Mouse (Mus musculus): ENCODE measurements around the gene Map2k6. TPM values are rescaled to one million over a fixed set of nuclear protein-coding genes. Genes with fewer than 3 reads are reported as not detected.
A peak's percentile ranks its signal among the peaks of the same experiment; 100 is the strongest.

Map2k6 gene
- polyA plus RNA-seq, 1 experiment from 2014 or later: 21.2 TPM

DNA sequence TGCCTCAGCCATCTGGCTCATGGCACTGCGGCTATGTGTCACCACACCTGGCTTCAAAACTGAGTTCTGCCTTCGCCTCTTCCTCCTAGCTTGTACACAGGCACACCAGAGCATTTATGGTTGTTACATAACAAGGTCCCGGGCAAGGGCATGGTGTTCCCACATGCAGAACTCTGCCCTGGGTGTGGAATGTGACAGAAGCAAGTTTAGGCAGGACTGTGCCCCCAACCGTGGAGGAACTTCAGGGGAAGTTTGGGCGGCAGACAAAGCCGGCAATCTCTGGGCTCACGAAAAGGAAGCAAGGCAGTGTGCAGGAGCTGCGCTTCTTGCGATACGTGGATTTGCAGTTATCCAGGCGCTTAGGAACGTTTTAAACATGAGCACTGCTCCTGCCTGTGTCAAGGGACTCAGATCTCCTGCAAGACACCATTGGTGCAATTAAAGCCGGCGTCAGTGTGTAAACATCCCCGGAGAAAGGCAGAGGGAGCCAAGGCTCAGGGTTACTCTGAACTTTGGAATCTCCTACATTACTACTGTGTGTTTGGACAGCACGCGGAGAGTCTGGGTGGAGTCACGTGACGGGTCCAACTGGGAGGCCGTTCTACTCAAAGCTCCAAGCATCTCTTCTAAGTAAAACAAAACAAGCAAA, 19.1 kb upstream of the Map2k6 start:
- Histone ChIP-seq H3K27ac (peak overlapping the region; percentile 45), H3K4me3 (peak overlapping the region; percentile 32), H3K9me3 (no peaks in the 10 kb centered on the region), H3K27me3 (no peaks in the 10 kb centered on the region), H3K36me3 (no peaks in the 10 kb centered on the region), H3K4me2 (peak overlapping the region; percentile 76), H3K9ac (0 out of 2 replicates have a peak overlapping the region, but pooled peaks have one; percentile 1), H3K4me1 (peaks cover 9% of the 10 kb centered on the region; the same call in 1 of the 2 replicates)
- peak; percentile 93 for ATAC-seq (ENCODE audit: borderline replicate concordance, extremely low read depth, low FRiP score, low TSS enrichment)
- WGBS: 4% methylated on average over 20 of the region's 20 CpGs

DNA sequence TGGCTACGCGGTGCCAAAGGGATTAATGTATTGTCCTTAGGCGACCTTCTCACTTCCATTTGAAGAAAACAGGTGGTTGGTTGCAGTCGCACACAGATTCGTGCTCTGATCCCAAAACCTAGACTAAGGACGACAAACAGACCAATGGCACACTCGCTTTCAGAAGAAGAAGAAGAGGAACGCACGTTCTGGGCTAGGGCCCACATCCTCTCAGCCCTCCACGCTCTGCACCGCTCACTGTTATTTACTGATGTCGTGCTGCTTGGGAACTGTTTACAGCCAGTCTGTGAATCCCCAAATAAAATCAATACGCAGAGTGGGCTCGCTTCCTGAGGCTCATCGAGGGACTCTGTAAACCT, 18.6 kb upstream of the Map2k6 start:
- peak; percentile 52; the same call in 1 of the 2 replicates for ATAC-seq (ENCODE audit: borderline replicate concordance, extremely low read depth, low FRiP score, low TSS enrichment)
- H3K27ac ChIP-seq: no peak overlapping the region
- H3K4me2 ChIP-seq: peak overlapping the region; percentile 76
- no peaks in the 10 kb centered on the region for H3K36me3 ChIP-seq
- no peak overlapping the region for H3K9ac ChIP-seq
- peaks cover 9% of the 10 kb centered on the region; the same call in 1 of the 2 replicates for H3K4me1 ChIP-seq
- H3K27me3 ChIP-seq: no peaks in the 10 kb centered on the region
- no peaks in the 10 kb centered on the region for H3K9me3 ChIP-seq
- peak overlapping the region; percentile 32 for H3K4me3 ChIP-seq
- WGBS: 15% methylated on average over 15 of the region's 15 CpGs

DNA sequence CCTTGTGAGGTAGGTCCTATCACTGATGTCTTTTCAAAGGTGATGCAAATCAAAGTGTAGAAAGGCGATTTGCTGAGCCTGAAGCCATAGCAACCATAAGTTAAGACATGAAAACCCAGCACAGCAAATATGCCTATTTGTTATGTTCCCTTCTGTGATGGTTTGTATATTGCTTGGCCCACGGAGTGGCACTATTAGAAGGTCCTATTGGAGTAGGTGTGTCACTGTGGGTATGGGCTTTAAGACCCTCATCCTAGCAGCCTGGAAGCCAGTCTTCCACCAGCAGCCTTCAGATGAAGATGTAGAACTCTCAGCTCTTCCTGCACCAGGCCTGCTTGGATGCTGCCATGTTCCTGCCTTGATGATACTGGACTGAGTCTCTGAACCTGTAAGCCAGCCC, 13.4 kb upstream of the Map2k6 start:
- Histone ChIP-seq H3K27me3 (no peaks in the 10 kb centered on the region), H3K4me3 (no peak overlapping the region), H3K9ac (no peak overlapping the region), H3K27ac (no peak overlapping the region), H3K36me3 (no peaks in the 10 kb centered on the region), H3K4me2 (no peak overlapping the region), H3K4me1 (0 out of 2 replicates have a peak, but pooled peaks cover under 1% of the 10 kb centered on the region), H3K9me3 (no peaks in the 10 kb centered on the region)
- 85% methylated on average over 2 of the region's 2 CpGs for WGBS
- ATAC-seq (ENCODE audit: borderline replicate concordance, extremely low read depth, low FRiP score, low TSS enrichment): no peak

DNA sequence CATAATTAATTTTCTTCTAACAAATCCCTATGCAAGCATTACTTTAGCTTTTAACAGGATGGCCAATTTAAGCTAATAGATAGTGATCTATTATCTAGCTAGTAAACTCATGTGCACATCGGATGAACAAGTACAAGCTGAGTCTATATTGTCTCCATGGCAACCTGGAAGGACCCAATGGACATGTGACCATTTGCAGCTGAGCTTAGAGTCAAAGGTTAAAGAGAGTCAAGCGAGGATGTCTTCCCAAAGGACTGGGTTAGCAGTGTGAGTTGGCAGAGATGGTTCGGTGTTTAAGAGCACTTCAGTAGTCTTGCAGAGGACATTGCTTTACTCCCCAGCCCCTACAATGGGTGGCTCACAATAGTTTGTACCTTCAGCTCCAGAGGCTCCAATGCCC, 6.2 kb upstream of the Map2k6 start:
- 67% methylated on average over 3 of the region's 3 CpGs for WGBS

DNA sequence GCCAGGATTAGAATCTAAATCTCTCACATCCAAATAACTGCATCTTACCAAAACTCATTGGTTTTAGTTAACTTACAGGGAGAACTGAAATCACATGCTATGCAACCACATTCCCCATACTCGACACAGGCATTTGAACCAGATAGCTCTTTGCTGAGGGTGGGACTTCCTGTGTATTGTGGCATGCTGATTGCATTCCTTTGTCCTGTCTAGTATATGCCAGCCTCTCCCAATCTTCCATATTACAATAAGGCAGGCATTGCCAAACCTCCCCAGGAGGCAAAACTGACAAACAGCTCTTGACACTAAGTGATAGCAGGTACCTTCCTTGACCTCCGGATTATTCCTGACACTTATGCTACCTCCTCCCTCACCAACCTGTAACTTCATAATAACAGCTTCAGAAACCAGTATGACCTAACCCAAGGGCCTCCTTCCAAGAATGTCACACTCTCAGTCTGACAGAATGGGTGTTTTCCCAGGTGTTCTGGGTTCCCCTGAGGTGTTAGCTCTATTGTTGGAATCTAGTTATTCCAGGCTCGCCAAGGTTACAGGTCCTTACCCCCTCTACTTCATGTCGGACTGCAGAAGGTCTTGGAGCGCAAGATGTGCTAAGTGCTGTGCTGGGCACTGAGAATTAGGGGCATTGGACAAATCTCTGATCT, 4.0 kb upstream of the Map2k6 start:
- peaks cover 8% of the 10 kb centered on the region; the same call in 1 of the 2 replicates for H3K4me1 ChIP-seq
- no peak overlapping the region for H3K27ac ChIP-seq
- no peaks in the 10 kb centered on the region for H3K9me3 ChIP-seq
- no peak overlapping the region for H3K4me3 ChIP-seq
- 64% methylated on average over 5 of the region's 5 CpGs for WGBS
- H3K4me2 ChIP-seq: no peak overlapping the region
- no peaks in the 10 kb centered on the region for H3K36me3 ChIP-seq
- H3K27me3 ChIP-seq: no peaks in the 10 kb centered on the region
- H3K9ac ChIP-seq: no peak overlapping the region
- ATAC-seq (ENCODE audit: borderline replicate concordance, extremely low read depth, low FRiP score, low TSS enrichment): no peak

More for the DNA sequence above, 6.2 kb upstream of the Map2k6 start:
- H3K4me1 ChIP-seq: peaks cover 5% of the 10 kb centered on the region; the same call in 1 of the 2 replicates
- H3K4me3 ChIP-seq: no peak overlapping the region
- H3K27me3 ChIP-seq: no peaks in the 10 kb centered on the region
- H3K4me2 ChIP-seq: no peak overlapping the region
- no peak for ATAC-seq (ENCODE audit: borderline replicate concordance, extremely low read depth, low FRiP score, low TSS enrichment)
- no peak overlapping the region for H3K9ac ChIP-seq
- H3K36me3 ChIP-seq: no peaks in the 10 kb centered on the region
- H3K27ac ChIP-seq: no peak overlapping the region
- no peaks in the 10 kb centered on the region for H3K9me3 ChIP-seq

DNA sequence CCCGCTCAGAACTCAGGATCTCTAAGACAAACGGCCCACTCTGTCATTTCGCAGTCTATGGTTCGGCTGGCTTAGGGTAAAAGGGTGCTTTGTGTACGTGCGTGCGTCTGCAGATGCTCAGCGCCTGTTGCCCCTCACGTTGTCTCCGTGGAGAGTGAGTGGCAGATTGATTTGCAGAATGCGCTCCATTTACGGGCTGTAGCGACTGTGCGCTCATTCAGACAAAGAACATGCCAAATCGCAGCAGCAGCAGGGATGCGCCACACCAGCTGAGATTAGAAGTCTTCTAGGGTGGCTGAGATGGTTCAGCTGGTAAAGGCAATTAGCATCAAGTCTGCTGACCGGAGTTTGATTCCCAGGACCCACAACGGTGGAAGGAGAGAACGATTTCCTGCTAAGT, 2.8 kb upstream of the Map2k6 start:
- H3K9ac ChIP-seq: no peak overlapping the region
- H3K9me3 ChIP-seq: no peaks in the 10 kb centered on the region
- peaks cover 12% of the 10 kb centered on the region for H3K4me1 ChIP-seq
- H3K27me3 ChIP-seq: no peaks in the 10 kb centered on the region
- ATAC-seq (ENCODE audit: borderline replicate concordance, extremely low read depth, low FRiP score, low TSS enrichment): no peak
- H3K27ac ChIP-seq: no peak overlapping the region
- peak overlapping the region; percentile 19 for H3K4me2 ChIP-seq
- H3K36me3 ChIP-seq: no peaks in the 10 kb centered on the region
- WGBS: 45% methylated on average over 19 of the region's 19 CpGs
- H3K4me3 ChIP-seq: no peak overlapping the region

DNA sequence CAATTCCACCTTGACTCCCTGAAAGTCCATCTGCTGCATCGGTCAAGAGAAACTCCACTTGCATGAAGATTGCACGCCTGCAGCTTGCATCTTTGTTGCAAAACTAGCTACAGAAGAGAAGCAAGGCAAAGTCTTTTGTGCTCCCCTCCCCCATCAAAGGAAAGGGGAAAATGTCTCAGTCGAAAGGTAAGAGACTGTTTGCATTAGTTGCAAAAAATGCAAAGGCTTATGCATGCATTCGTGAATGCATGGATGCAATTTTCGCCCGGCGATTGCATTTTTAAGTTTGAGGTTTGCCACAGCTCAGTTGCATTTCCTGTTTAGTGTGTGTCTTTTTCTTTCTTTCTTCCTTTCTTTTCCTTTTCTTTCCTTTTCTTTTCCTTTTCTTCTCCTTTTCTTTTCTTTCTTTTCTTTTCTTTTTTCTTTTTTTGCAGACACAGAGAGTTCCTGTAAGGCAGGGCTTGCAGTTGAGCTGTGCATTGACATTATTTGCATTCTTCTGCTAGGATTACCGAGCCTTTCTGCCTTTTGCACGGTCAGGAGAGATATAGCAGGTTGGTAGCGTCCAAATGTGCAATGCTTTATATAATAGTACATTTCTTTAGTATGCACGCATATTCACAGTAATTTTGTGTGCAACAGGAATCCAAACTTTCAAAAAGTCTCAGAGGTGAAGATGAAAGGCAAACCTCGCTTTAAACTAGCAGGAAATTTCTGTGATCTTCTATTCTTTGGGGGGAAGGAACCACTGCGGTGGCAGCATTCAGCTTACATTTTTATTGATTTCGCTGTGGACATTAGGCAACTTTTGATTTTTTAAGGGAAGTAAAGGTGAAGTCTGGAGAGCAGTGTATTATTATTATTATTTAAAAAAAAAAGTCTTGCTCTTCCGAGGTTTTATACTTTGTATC, 573 bp downstream of the Map2k6 start:
- peak overlapping the region; percentile 60 for H3K27ac ChIP-seq
- H3K36me3 ChIP-seq: no peaks in the 10 kb centered on the region
- ATAC-seq (ENCODE audit: borderline replicate concordance, extremely low read depth, low FRiP score, low TSS enrichment): peak; percentile 13; the same call in 1 of the 2 replicates
- H3K4me3 ChIP-seq: peak overlapping the region; percentile 61
- H3K4me1 ChIP-seq: peaks cover 28% of the 10 kb centered on the region
- H3K9ac ChIP-seq: peak overlapping the region; percentile 53
- no peaks in the 10 kb centered on the region for H3K27me3 ChIP-seq
- no peaks in the 10 kb centered on the region for H3K9me3 ChIP-seq
- H3K4me2 ChIP-seq: peak overlapping the region; percentile 58
- WGBS: 5% methylated on average over 15 of the region's 15 CpGs

DNA sequence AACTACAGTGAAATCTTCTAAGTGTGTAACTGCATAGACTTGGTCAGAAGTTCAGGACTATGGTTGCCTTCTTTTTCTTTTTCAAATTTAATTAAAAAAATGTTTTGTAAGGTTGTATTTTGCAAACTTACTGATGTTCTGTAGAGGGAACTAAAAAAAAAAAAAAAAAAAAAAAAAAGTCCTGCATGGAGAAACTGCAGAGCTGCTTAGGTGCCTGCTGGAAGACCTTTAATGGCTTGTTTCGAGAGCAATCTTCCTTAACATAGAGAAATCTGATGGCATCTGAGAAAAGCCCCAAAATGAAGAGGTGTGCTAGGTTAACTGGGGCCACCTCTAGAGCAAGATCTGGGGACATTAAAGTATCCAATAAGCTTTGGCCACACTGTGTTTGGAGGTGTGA, 1.4 kb downstream of the Map2k6 start:
- Histone ChIP-seq H3K4me3 (peak overlapping the region; percentile 61), H3K9ac (peak overlapping the region; percentile 53), H3K4me2 (peak overlapping the region; percentile 58), H3K4me1 (peaks cover 31% of the 10 kb centered on the region), H3K9me3 (no peaks in the 10 kb centered on the region), H3K27me3 (no peaks in the 10 kb centered on the region), H3K36me3 (no peaks in the 10 kb centered on the region), H3K27ac (no peak overlapping the region)
- ATAC-seq (ENCODE audit: borderline replicate concordance, extremely low read depth, low FRiP score, low TSS enrichment): no peak
- WGBS: 40% methylated on average over 1 of the region's 1 CpGs

DNA sequence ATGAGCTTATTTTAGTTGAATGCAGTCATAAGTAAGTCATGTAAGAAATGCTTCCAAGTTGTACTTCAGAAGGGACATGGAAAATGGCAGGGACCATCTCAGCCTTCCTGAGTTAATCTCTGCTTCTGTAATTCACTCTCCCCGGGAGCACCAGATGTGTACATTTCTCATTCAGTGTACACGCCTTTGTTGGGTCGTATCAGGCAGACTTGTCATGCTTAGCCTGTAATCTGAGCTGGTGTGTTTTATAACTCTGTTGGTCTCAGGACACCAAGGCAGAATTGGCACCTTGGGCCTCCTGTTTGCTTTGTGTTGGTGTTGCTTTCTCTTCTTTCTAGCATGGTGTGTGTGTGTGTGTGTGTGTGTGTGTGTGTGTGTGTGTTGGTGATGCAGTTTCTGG, 3.7 kb downstream of the Map2k6 start:
- H3K27ac ChIP-seq: peak overlapping the region; percentile 55
- peaks cover 33% of the 10 kb centered on the region for H3K4me1 ChIP-seq
- no peak overlapping the region for H3K9ac ChIP-seq
- H3K4me3 ChIP-seq: no peak overlapping the region
- no peaks in the 10 kb centered on the region for H3K36me3 ChIP-seq
- H3K27me3 ChIP-seq: no peaks in the 10 kb centered on the region
- H3K4me2 ChIP-seq: peak overlapping the region; percentile 58; the same call in 1 of the 2 replicates
- 24% methylated on average over 3 of the region's 3 CpGs for WGBS
- no peak for ATAC-seq (ENCODE audit: borderline replicate concordance, extremely low read depth, low FRiP score, low TSS enrichment)
- H3K9me3 ChIP-seq: no peaks in the 10 kb centered on the region

DNA sequence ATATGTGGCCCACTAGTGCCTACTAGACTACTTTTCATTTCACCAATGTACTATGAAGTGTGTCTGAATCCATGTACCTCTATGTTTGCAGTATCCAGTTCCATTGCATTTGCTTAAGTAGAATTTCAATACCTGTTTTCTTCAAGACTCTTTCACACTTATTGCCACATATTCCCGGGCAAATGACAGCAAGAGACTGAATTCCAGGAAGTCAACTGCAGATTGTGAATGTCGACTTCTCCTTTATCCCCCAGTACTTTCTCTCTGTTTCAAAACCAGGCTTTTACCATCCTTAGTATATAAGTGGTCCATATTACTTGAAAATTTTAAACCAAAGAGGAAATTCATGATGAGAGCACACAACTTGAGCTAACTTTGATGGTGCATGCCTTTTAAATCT, 4.7 kb downstream of the Map2k6 start:
- H3K36me3 ChIP-seq: no peaks in the 10 kb centered on the region
- no peak overlapping the region for H3K4me2 ChIP-seq
- no peaks in the 10 kb centered on the region for H3K9me3 ChIP-seq
- H3K4me1 ChIP-seq: peaks cover 32% of the 10 kb centered on the region
- H3K27ac ChIP-seq: no peak overlapping the region
- ATAC-seq (ENCODE audit: borderline replicate concordance, extremely low read depth, low FRiP score, low TSS enrichment): no peak
- H3K9ac ChIP-seq: no peak overlapping the region
- H3K4me3 ChIP-seq: no peak overlapping the region
- WGBS: 63% methylated on average over 2 of the region's 2 CpGs
- H3K27me3 ChIP-seq: no peaks in the 10 kb centered on the region

DNA sequence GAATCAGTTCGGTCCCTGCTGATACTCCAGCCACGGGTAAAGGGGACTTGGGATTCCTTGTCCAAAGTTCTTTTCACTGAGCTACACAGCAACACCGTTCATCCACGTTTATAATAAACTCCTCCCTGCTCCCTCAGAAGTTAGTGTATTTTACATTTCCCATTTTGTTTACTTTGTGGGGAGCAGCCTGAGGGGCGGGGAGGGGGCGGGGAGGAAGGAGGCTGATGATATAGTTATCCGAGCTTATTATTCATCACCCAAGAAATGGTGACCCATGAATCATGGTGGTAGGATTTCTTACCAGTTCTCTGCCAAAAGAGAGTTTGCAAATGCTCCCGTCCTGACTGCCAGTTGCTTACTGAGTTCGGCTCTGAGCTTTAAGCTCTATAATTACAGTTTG, 6.7 kb downstream of the Map2k6 start:
- no peak overlapping the region for H3K27ac ChIP-seq
- no peak overlapping the region for H3K4me3 ChIP-seq
- no peaks in the 10 kb centered on the region for H3K27me3 ChIP-seq
- peaks cover 29% of the 10 kb centered on the region for H3K4me1 ChIP-seq
- ATAC-seq (ENCODE audit: borderline replicate concordance, extremely low read depth, low FRiP score, low TSS enrichment): no peak
- 27% methylated on average over 9 of the region's 9 CpGs for WGBS
- no peaks in the 10 kb centered on the region for H3K9me3 ChIP-seq
- no peaks in the 10 kb centered on the region for H3K36me3 ChIP-seq
- H3K4me2 ChIP-seq: peak overlapping the region; percentile 24
- H3K9ac ChIP-seq: no peak overlapping the region

Data from lung, embryonic 15.5 days (tissue).